12 mouse cellular contexts compared by ENCODE assay signal in the genomic region with DNA sequence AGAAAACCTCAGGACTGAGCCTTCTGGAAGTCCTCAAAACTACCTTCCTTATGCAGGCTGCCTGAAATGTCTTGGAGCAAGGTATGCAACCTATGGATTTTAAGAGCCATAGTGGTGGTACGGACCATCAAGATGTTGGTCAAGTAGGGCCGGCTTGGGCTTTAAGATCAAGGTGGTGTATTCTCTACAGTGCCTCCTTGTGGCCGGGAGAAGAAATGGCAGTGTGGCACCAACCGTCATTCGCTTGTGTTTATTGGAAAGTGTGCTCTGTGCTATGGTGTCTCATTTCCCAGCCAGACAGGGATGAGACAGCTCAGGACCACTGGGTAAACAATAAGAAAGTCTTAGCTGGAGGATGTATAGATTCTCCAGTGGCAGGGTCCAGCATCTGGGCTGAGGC.
DNase-seq lines count a peak whose midpoint lies in the region; ATAC-seq and TF ChIP-seq lines count a peak whose summit lies in the region.
"Had no signal": no experiment of that assay in that cellular context is flagged by ENCODE, and none has a peak within 500 bp of the region (broad histone marks: within the 10 kb centered on the region; RNA-seq: fewer than 3 reads in every experiment).

No protein-coding gene starts in this region.

- no peak overlapping the region for H3K4me3 ChIP-seq in cerebellum, adult 2 months (replicated peaks; ENCODE audit: insufficient read depth, low read depth, low read length)
- H3K4me3 ChIP-seq in kidney, postnatal 0 days (replicated peaks; ENCODE audit: low read depth, low read length): no peak overlapping the region
- H3K4me3 ChIP-seq in thymus, adult 2 months (ENCODE audit: control insufficient read depth, insufficient read depth, low read length): no peak overlapping the region
- H3K4me3 ChIP-seq: embryonic facial prominence, embryonic 13.5 days; heart, embryonic 12.5 days; midbrain, embryonic 13.5 days had no signal

- H3K4me1 ChIP-seq in cerebellum, adult 2 months (ENCODE audit: control insufficient read depth, insufficient read depth, low read length): no peaks in the 10 kb centered on the region; the same call in 1 of the 2 replicates
- H3K4me1 ChIP-seq in kidney, postnatal 0 days (replicated peaks; ENCODE audit: insufficient read depth, low read length): no peaks in the 10 kb centered on the region
- H3K4me1 ChIP-seq in thymus, adult 2 months (replicated peaks; ENCODE audit: control insufficient read depth, insufficient read depth, low read length): no peaks in the 10 kb centered on the region
- H3K4me1 ChIP-seq: embryonic facial prominence, embryonic 13.5 days had no signal

- no peak overlapping the region for H3K9ac ChIP-seq in kidney, postnatal 0 days (ENCODE audit: low read depth, low read length)
- H3K9ac ChIP-seq: embryonic facial prominence, embryonic 13.5 days; heart, embryonic 12.5 days; midbrain, embryonic 13.5 days had no signal

- H3K4me2 ChIP-seq in kidney, postnatal 0 days (ENCODE audit: low read length): no peak overlapping the region
- H3K4me2 ChIP-seq: embryonic facial prominence, embryonic 13.5 days; heart, embryonic 12.5 days; midbrain, embryonic 13.5 days had no signal

- H3K36me3 ChIP-seq in kidney, postnatal 0 days (ENCODE audit: insufficient read depth, low read length): no peaks in the 10 kb centered on the region
- H3K36me3 ChIP-seq in thymus, adult 2 months (ENCODE audit: control insufficient read depth, insufficient read depth, low read length): no peaks in the 10 kb centered on the region
- H3K36me3 ChIP-seq: embryonic facial prominence, embryonic 13.5 days; heart, embryonic 12.5 days; midbrain, embryonic 13.5 days had no signal

- no peak for DNase-seq in cerebellum, adult 2 months
- DNase-seq in cerebellum, adult 9-11 months: no peak
- DNase-seq in kidney, postnatal 0 days (ENCODE audit: low spot score): no peak
- no peak for DNase-seq in kidney, postnatal 14 days
- DNase-seq in thymus, postnatal 0 days (ENCODE audit: low spot score): peak; percentile 5
- DNase-seq in thymus, adult 2 months: no peak
- DNase-seq in skeletal muscle tissue, adult 2 months (ENCODE audit: low read depth, low spot score): peak; percentile 7
- no peak for DNase-seq in urinary bladder, postnatal 36 days (ENCODE audit: low spot score in 2 of 2)
- DNase-seq: B cell, adult 2 months had no signal

- 66% methylated on average over 5 of the region's 5 CpGs for WGBS in cerebellum, adult 2 months
- 65% methylated on average over 5 of the region's 5 CpGs for WGBS in kidney, postnatal 0 days
- 84% methylated on average over 5 of the region's 5 CpGs for WGBS in thymus, adult 2 months

- no peak for ATAC-seq in kidney, postnatal 0 days (replicated peaks; ENCODE audit: low FRiP score, low read depth)
- ATAC-seq: midbrain, embryonic 13.5 days had no signal

- H3K9me3 ChIP-seq in kidney, postnatal 0 days (replicated peaks; ENCODE audit: low read length): no peaks in the 10 kb centered on the region
- H3K9me3 ChIP-seq: embryonic facial prominence, embryonic 13.5 days; heart, embryonic 12.5 days; midbrain, embryonic 13.5 days had no signal

- peak; percentile 38; the same call in 1 of the 2 replicates for TF ChIP-seq CTCF in cerebellum, adult 2 months (IDR thresholded peaks at IDR 0.05; ENCODE audit: borderline replicate concordance, insufficient read depth, low read depth, low read length)
- peak; percentile 56; the same call in 1 of the 2 replicates for TF ChIP-seq CTCF in kidney, postnatal 0 days (IDR thresholded peaks at IDR 0.05; ENCODE audit: low read depth)
- no peak for TF ChIP-seq CTCF in thymus, adult 2 months (IDR thresholded peaks at IDR 0.05; ENCODE audit: borderline replicate concordance, control insufficient read depth, extremely low read depth, insufficient read depth, low read length, poor library complexity)

- H3K27me3 ChIP-seq in cerebellum, adult 2 months (ENCODE audit: control insufficient read depth, insufficient read depth, low read length): no peaks in the 10 kb centered on the region
- no peaks in the 10 kb centered on the region for H3K27me3 ChIP-seq in kidney, postnatal 0 days (ENCODE audit: insufficient read depth, low read length)
- H3K27me3 ChIP-seq in thymus, adult 2 months (ENCODE audit: control insufficient read depth, insufficient read depth, low read length): no peaks in the 10 kb centered on the region
- H3K27me3 ChIP-seq: embryonic facial prominence, embryonic 13.5 days; heart, embryonic 12.5 days; midbrain, embryonic 13.5 days had no signal

- no peak for TF ChIP-seq POLR2A in cerebellum, adult 2 months (IDR thresholded peaks at IDR 0.05; ENCODE audit: borderline replicate concordance, insufficient read depth, low read length)
- no peak for TF ChIP-seq POLR2A in thymus, adult 2 months (IDR thresholded peaks at IDR 0.05; ENCODE audit: control insufficient read depth, extremely low read depth, insufficient read depth, low read length, poor library complexity)

- H3K27ac ChIP-seq in cerebellum, adult 2 months (ENCODE audit: insufficient read depth, low read length): no peak overlapping the region
- no peak overlapping the region for H3K27ac ChIP-seq in kidney, postnatal 0 days
- H3K27ac ChIP-seq in thymus, adult 2 months (ENCODE audit: control insufficient read depth, insufficient read depth, low read length): no peak overlapping the region
- H3K27ac ChIP-seq: embryonic facial prominence, embryonic 13.5 days; midbrain, embryonic 13.5 days had no signal

Comparison
In these comparisons a context has a peak if more than half of its experiments do, and no peak if none do; other contexts are left out.
1. DNase-seq: peak in thymus, postnatal 0 days (single experiment) and skeletal muscle tissue, adult 2 months (single experiment); none in cerebellum, adult 2 months (0 of 2), cerebellum, adult 9-11 months (single experiment), kidney, postnatal 0 days (single experiment), kidney, postnatal 14 days (single experiment), thymus, adult 2 months (single experiment) and urinary bladder, postnatal 36 days (0 of 2).